Mouse (Mus musculus) liver, adult (tissue): ENCODE results near the gene Elane.

Experiments
- GATA4 ChIP-seq: IDR thresholded peaks from 2 replicates; pipeline ENCODE4 v1.6.1; 2014; ENCODE audit warnings: mild to moderate bottlenecking, low read length; ENCODE audit not compliant: insufficient replicate concordance

The Elane gene

GRCm38 (mm10) chr10:79871845-79872244 lies 14.2 kb upstream of the Elane start:
- TF ChIP-seq GATA4, result no peak

- TF ChIP-seq GATA4, result no peak
These were observed 13.2 kb upstream of the Elane start for GRCm38 (mm10) chr10:79872862-79873261.

GRCm38 (mm10) chr10:79873313-79873712 lies 12.7 kb upstream of the Elane start:
- no peak for TF ChIP-seq GATA4

- TF ChIP-seq GATA4, result no peak
These were observed 12.2 kb upstream of the Elane start for GRCm38 (mm10) chr10:79873715-79874289.

GRCm38 (mm10) chr10:79874290-79874862 lies 11.7 kb upstream of the Elane start, which contains the start of the genes Prtn3 and Plppr3:
TSS of gene Prtn3 (plus strand) at chr10:79874476.
TSS of gene Plppr3 (minus strand) at chr10:79874634.
- TF ChIP-seq GATA4, result no peak

GRCm38 (mm10) chr10:79877174-79877573 lies 8.9 kb upstream of the Elane start:
- TF ChIP-seq GATA4, result no peak

GRCm38 (mm10) chr10:79877757-79878156 lies 8.3 kb upstream of the Elane start:
- no peak for TF ChIP-seq GATA4

- TF ChIP-seq GATA4, result no peak
These were observed 6.5 kb upstream of the Elane start for GRCm38 (mm10) chr10:79879527-79879926.

- no peak for TF ChIP-seq GATA4
These were observed 5.3 kb upstream of the Elane start for GRCm38 (mm10) chr10:79880721-79881120.

- no peak for TF ChIP-seq GATA4
These were observed 4.1 kb upstream of the Elane start for GRCm38 (mm10) chr10:79881981-79882380.

GRCm38 (mm10) chr10:79883297-79884084 lies 2.6 kb upstream of the Elane start:
- no peak for TF ChIP-seq GATA4

GRCm38 (mm10) chr10:79884446-79884845 lies 1.6 kb upstream of the Elane start:
- no peak for TF ChIP-seq GATA4

GRCm38 (mm10) chr10:79886611-79887010 lies 564 bp downstream of the Elane start:
- TF ChIP-seq GATA4, result no peak

GRCm38 (mm10) chr10:79889386-79889785 lies 3.3 kb downstream of the Elane start:
- TF ChIP-seq GATA4, result no peak

GRCm38 (mm10) chr10:79890670-79891069 lies 4.6 kb downstream of the Elane start, which contains the start of gene Cfd:
TSS of gene Cfd (plus strand) at chr10:79890853.
- TF ChIP-seq GATA4, result no peak

- TF ChIP-seq GATA4, result no peak
These were observed 10.3 kb downstream of the Elane start for GRCm38 (mm10) chr10:79896306-79896705.

- TF ChIP-seq GATA4, result no peak
These were observed 10.8 kb downstream of the Elane start for GRCm38 (mm10) chr10:79896814-79897213.
